Mouse (Mus musculus) testis, postnatal 10 days (tissue): ENCODE data around the gene Tmem39b.
A peak's percentile ranks its signal among the peaks of the same experiment; 100 is the strongest.
"Not testable (repeated sequence)": the region's sequence is repeated elsewhere in the genome, so short reads cannot be mapped to it uniquely, and the experiment has no call there.

ENCODE experiments used
- DNase-seq: peaks from one replicate; pipeline ENCODE4 v3.0.0; 2021; ENCODE audit warnings: low spot score

The Tmem39b gene

DNA sequence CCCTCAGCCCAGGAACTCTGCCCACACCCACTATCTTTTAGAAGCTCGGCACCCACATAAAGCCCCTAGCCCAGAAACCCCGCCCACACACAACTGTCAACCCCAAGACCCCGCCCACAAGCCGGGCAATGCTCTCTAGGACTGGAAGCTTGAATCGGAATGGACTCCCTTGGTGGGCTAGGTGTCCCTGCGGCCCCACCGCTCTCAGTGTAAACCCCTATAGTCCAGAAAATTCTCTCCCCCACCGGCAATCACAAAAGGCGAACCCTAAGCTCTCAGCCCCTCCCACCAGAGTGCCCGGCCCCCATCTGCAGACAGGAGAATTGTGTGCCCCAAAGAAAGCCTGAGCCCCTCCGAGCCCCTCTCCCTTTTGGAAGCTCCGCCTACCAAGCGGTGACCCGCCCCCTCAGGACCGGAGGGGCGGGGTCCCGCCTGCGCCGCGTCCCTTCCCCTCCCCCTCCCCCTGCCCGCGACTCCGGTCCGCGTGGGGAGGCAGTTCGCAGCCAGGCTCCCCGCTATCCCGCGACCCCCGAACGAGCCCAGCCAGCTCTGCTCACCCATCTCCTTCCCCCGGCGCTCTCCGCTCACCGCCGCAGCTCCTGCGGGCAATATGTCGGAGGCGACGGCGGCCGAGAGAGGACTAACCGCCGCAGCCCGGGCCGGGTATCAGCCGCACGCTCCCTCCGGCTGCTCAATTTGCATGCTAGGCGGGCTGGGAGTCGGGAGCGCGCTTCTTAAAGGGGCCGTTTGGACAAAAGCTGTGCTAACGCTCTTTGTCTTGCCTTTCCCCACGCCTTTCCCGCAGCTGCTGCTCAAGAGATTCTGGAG is at the start of gene Tmem39b:
Gene Tmem39b, minus strand, starts transcription at position 681 of the 828 bp plus-strand sequence.
- DNase-seq: peak; percentile 90

DNA sequence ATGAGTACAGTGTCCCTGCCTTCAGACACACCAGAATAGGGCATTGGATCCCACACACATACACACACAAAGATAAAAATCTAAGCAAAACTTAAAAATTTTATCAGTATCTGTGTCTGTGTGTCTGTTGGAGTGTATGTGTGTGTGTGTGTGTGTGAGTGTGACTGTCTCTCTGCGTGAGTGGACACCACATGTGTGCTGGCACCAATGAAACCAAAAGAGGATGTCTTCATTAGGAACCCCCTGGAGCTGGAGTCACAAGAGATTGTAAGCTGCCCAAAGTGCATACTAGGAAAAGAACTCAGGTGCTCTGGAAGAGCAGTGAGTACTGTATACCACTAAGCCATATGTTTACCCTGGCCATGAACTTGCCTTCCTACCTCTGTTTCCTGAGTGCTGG is 49.5 kb upstream of the Tmem39b start:
- DNase-seq: no peak

- DNase-seq: no peak
These were observed 46.9 kb upstream of the Tmem39b start for GRCm38 (mm10) chr4:129743494-129743893.

DNA sequence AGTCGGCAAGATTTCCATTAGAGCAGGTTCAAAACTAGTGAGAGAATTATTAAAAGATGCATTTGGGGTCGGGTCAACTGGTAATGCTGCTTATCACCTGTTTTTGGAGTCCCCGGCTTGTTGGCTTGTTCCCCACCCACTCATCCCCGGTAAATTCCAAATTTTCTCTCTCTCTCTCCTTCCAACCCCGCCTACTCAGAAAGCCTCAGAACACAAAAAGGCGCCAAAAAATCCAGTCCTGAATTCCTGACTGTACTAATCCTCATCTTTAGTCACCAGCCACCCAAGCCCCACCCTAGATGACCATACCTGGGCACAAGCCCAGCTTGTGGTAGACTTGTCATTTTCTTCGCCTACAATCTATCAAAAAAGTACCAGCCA is 46.4 kb upstream of the Tmem39b start:
- DNase-seq: peak; percentile 45

GRCm38 (mm10) chr4:129742232-129743009 is 45.8 kb upstream of the Tmem39b start, which contains the start of gene Khdrbs1:
TSS of gene Khdrbs1 (minus strand) at chr4:129742303.
- DNase-seq: peak; percentile 99

DNA sequence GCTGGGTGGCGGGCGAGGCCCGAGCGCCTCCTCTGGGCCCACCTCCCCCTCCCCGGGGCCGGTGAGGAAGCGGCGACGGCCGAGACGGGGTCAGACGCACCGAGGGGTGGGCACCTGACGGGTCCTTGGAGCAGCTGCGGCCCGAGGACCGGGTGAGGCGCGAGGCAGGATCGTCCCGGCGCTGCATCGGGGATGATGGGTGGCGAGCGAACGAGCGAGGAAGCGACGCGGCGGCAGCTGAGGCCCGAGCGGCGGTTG is 45.3 kb upstream of the Tmem39b start:
- no peak for DNase-seq

DNA sequence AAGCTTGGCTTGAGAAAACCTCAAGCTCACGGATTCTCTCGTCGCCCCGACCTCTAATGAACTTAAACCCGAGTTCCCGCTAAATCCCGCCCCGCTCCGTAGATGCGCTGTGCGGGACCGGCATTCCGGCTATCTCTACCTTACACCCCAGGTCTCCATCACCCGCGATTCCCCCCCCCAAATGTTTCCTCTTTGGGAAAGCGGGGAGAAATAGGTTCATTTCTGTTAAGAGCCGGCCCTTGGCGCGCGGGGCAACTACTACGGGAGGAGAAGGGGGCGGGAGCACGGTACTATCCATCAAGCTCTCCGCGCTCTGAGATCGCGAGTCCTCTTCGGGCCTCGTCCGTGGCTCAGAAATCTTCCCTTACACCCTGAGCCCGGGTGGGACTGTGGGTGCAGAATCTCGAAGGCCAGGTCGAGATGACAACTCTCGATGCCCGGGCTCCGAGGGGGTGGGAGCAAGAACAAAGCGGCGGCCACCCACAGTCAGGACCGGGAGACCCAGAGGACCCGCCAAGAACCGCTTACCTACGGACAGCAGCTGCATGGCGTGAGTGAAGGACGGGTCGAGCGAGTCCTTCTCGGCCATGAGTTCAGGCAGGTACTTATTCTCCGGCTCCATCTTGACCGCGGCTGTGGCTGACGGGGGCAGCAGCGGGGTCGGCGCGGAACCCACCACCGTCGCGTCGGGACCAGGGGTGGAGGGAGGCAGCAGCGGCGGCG is 44.8 kb upstream of the Tmem39b start:
- peak; percentile 63 for DNase-seq

DNA sequence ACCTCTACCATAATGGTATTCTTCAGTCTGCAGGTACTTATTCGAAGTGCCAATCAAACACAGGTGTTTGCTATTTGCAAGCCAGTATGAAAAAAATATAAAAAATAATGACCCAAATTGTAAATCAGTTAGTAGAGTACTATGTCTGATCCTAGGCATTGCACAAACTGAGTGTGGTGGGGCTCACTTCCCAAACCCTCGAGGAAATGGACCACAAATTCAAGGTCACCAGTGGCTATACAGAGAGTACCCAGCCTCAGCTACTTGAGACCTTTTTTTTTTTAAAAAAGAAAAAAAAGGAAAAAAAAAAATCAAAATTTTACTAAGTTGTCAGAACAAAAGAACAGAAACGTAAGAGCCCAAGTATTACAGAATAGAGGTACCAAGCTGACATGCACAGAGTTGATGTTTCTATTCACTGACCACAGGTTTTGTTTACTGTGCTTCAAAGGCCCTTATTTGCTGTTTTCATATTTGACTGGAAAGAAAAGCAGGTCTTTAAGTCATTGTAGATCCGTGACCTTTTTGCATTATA is 42.5 kb upstream of the Tmem39b start:
- no peak for DNase-seq

- DNase-seq: no peak
These were observed 39.5 kb upstream of the Tmem39b start for GRCm38 (mm10) chr4:129736173-129736572.

DNA sequence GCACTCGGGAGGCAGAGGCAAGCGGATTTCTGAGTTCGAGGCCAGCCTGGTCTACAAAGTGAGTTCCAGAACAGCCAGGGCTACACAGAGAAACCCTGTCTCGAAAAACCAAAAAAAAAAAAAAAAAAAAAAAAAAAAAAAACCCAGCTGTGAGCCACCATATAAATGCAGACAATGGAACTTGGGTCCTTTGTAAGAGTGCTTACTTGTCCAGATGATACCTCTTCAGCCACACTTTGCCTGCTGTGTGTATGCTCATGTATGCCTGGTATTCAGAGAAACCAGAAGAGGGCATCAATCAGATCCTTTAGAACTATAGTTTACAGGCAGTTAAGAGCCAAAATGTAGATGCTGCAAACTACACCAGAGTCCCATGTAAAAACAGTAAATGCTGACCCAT is 38.8 kb upstream of the Tmem39b start:
- not testable (repeated sequence) for DNase-seq

GRCm38 (mm10) chr4:129731423-129731822 is 34.8 kb upstream of the Tmem39b start:
- no peak for DNase-seq

DNA sequence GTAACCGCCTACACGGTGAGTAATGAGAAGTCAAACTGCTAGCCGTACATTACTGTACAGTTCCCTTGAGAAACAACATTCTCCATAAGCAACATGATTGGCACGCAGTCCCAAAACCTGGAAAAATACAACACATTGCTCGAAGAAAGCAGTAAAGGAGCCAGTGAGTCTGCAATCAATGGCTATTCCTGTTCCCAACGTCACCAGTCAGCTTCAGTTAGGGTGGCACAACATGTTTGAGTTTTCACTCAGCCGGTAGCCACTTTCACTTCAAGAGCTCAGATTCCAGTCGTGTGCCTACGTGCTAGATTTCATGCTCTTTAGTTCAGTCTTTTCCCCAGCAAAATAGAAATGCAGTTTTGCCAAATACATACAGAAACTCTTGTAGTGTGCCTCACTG is 19.7 kb upstream of the Tmem39b start:
- DNase-seq: no peak

DNA sequence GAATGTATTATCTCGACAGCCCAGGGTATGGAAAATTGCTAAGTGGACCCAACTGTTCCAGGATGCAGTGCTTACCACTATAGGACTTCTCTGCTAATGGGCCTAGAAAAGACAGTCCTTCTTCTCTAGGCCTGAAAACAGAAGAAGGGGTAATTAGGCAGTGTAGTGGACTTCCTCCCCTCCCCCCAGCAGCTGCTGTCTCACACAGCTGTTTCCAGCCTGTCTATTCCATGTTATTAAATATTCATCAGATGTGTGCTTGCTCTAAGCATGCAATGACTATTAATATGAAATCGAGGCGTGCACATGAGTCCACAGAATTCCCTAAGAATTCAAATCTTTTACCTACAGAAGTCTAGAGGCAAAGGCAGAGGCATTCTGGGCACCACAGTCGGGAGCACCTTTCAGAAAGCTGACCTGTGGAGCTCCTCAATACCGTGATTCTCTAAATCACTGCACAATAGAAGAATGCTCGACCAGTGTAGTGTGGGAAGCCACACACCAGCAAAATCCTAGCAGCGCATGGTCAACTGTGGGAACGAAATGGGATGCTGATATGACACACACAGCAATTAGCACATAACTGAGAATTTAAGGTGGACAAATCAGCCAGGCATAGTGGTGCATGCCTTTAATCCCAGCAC is 13.0 kb upstream of the Tmem39b start:
- no peak for DNase-seq

- DNase-seq: no peak
These were observed 10.1 kb upstream of the Tmem39b start for GRCm38 (mm10) chr4:129706750-129707149.

GRCm38 (mm10) chr4:129702454-129702853 is 5.8 kb upstream of the Tmem39b start:
- DNase-seq: peak; percentile 83

DNA sequence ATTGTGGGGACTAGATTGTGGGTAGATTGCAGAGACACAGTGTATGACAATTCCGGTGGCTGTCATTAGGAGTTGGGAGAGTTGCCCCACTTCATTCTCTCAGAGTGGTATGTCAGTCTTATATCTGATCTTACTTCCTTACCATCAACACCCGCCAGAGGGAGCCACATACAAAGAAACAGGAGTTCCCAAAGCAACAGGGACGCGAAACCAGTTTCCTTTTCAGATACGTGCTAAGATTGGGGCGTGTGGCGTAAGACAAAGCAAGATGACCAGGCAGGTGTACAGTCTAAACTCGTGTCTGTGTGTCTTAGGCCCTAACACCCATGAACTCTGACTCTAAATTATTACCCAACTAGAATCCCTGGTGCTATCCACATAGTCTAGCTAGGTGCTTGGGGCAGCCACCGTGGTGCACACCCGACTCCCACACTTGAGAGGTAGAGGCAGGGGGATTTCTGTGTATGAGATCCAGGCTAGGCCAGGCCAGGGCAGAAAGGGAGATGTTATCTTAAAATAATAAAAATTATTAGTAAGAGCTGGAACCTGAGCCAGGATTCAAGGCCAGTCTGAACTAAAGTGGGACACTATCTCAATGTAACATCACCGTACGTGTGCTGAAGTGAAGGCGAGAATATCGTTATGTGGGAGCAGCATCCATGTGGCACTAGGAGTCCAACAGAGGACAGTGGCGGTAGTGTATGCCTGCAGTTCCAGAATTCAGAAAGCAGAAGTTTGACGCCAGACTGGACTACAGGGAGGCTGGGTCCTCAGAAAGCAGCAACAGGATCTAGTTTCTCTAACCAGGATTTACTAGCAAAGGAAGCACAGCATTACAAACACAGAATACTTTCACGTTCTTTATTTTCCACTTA is 5.1 kb upstream of the Tmem39b start:
- peak; percentile 89 for DNase-seq

DNA sequence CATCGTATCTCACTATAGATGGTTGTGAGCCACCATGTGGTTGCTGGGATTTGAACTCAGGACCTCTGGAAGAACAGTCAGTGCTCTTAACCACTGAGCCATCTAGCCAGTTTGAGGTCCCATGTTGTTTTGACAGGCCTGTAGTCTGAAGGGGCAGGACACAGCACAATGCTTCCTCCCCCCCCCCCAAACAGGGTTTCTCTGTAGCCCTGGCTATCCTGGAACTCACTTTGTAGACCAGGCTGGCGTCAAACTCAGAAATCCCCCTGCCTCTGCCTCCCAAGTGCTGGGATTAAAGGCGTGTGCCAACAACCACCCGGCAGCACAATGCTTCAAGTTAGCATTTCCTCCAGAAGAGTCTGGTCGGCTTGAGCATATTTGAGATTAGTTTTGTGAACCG is 4.0 kb upstream of the Tmem39b start:
- DNase-seq: not testable (repeated sequence)

DNA sequence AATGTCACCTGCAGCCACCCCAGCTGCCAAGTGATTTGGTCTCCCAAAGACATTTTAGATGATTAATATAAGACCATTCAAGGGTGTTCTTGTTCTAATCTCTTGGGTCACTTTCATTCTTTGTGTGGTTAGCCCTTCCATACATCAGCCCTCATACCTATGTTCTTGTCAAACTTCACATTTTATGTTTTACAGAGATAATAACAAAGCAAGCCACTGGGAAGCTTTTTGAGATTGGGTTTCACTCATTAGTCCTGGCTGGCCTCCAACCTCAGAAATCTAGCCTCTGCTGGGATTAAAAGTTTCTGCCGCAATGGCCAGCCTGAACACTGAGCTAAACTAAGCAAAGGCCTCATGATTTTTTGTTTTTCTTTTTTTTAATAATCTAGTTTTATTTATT is 3.6 kb upstream of the Tmem39b start:
- DNase-seq: no peak

- no peak for DNase-seq
These were observed 553 bp upstream of the Tmem39b start for GRCm38 (mm10) chr4:129697191-129697590.

- DNase-seq: no peak
These were observed 852 bp downstream of the Tmem39b start for GRCm38 (mm10) chr4:129695815-129696157.

DNA sequence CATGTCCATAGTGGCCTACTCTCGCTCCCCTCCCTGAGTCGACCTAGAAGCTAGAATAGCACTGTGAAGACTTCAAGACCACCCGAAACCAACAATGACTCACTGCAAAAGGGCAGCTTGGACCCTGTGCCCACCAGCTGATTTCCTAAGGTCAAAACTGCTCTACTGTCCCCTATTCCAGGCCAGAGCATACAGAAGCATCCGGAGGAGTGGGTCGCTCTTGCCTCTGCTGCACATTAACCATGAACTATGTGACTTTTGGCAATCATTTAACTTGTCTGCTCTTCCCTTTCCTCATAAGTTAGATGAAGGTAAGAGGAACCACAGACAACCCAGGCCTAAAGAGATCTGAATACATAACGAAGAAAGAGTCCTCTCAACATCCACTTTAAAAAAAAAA is 12.1 kb downstream of the Tmem39b start:
- DNase-seq: no peak
